Mouse (Mus musculus) macrophage (primary cell): Measurements from ENCODE around the gene Hist1h1t. TPM values are rescaled to one million over a fixed set of nuclear protein-coding genes. Genes with fewer than 3 reads are reported as not detected.

Experiments used
- polyA plus RNA-seq: library from polyadenylated mRNA; stranded (reverse); fragments of 250-400 nt; gene quantifications from 3 replicates; pipeline ENCODE4 v1.2.4, GENCODE M21; 2018; ENCODE audit warnings: inconsistent platforms

The Hist1h1t gene
- polyA plus RNA-seq, 1 experiment from 2014 or later, result not detected

Other genes starting within 250 kb of the Hist1h1t start
- gene Btn1a1, start 229.9 kb upstream of the Hist1h1t start, polyA plus RNA-seq, result not detected in 3 replicates
- gene Btn2a2, start 207.0 kb upstream of the Hist1h1t start, polyA plus RNA-seq, result not detected in 3 replicates
- 1.0 to 1.9 TPM in 2 of 3 replicates, not detected in the other for gene Hist1h4h, start 164.8 kb upstream of the Hist1h1t start, polyA plus RNA-seq
- gene Hist1h2af, start 161.9 kb upstream of the Hist1h1t start, polyA plus RNA-seq, result not detected in 3 replicates
- not detected in 3 replicates for gene Hist1h3g, start 160.4 kb upstream of the Hist1h1t start, polyA plus RNA-seq
- 0.09 to 0.34 TPM (median 0.15 TPM) in 3 replicates for gene Hist1h2bh, start 152.4 kb upstream of the Hist1h1t start, polyA plus RNA-seq
- not detected in 3 replicates for gene Hist1h3f, start 151.8 kb upstream of the Hist1h1t start, polyA plus RNA-seq
- not detected in 3 replicates for gene Hist1h4f, start 144.2 kb upstream of the Hist1h1t start, polyA plus RNA-seq
- 0.05 to 0.10 TPM (median 0.10 TPM) in 3 replicates for gene Hist1h1d, start 142.6 kb upstream of the Hist1h1t start, polyA plus RNA-seq
- 0.26 TPM in 1 of 3 replicates, not detected in the others for gene Hist1h3e, start 133.4 kb upstream of the Hist1h1t start, polyA plus RNA-seq
- 0.70 to 2.0 TPM (median 0.90 TPM) in 3 replicates for gene Hist1h2ae, start 124.6 kb upstream of the Hist1h1t start, polyA plus RNA-seq
- 0.65 to 7.9 TPM (median 2.9 TPM) in 3 replicates for gene Hist1h2bg, start 124.4 kb upstream of the Hist1h1t start, polyA plus RNA-seq
- not detected in 3 replicates for gene Hist1h2bf, start 121.6 kb upstream of the Hist1h1t start, polyA plus RNA-seq
- gene Hist1h2ad, start 121.4 kb upstream of the Hist1h1t start, polyA plus RNA-seq, result not detected in 3 replicates
- gene Hist1h3d, start 120.1 kb upstream of the Hist1h1t start, polyA plus RNA-seq, result 0.13 to 1.1 TPM in 2 of 3 replicates, not detected in the other
- 0.13 TPM in 1 of 3 replicates, not detected in the others for gene Hist1h4d, start 114.2 kb upstream of the Hist1h1t start, polyA plus RNA-seq
- gene Hist1h2be, start 74.7 kb upstream of the Hist1h1t start, polyA plus RNA-seq, result 0.35 to 1.0 TPM (median 0.76 TPM) in 3 replicates
- 0.16 to 0.34 TPM (median 0.26 TPM) in 3 replicates for gene Hist1h1e, start 73.3 kb upstream of the Hist1h1t start, polyA plus RNA-seq
- 0.20 to 0.36 TPM (median 0.33 TPM) in 3 replicates for gene Hist1h2ac, start 11.9 kb upstream of the Hist1h1t start, polyA plus RNA-seq
- 101 to 170 TPM (median 160 TPM) in 3 replicates for gene Hist1h2bc, start 11.6 kb upstream of the Hist1h1t start, polyA plus RNA-seq
- gene Hist1h4c, start 2.6 kb downstream of the Hist1h1t start, polyA plus RNA-seq, result 0.53 TPM in 1 of 3 replicates, not detected in the others
- gene Hfe, start 15.0 kb downstream of the Hist1h1t start, polyA plus RNA-seq, result 27.7 to 67.4 TPM (median 36.4 TPM) in 3 replicates
- 72.8 to 156 TPM (median 87.8 TPM) in 3 replicates for gene Hist1h1c, start 43.0 kb downstream of the Hist1h1t start, polyA plus RNA-seq
- gene Hist1h3c, start 49.8 kb downstream of the Hist1h1t start, polyA plus RNA-seq, result not detected in 3 replicates
- not detected in 3 replicates for gene Hist1h2bb, start 50.9 kb downstream of the Hist1h1t start, polyA plus RNA-seq
- gene Hist1h2ab, start 55.3 kb downstream of the Hist1h1t start, polyA plus RNA-seq, result not detected in 3 replicates
- not detected in 3 replicates for gene Hist1h3b, start 56.5 kb downstream of the Hist1h1t start, polyA plus RNA-seq
- gene Hist1h4b, start 61.2 kb downstream of the Hist1h1t start, polyA plus RNA-seq, result 0.99 TPM in 1 of 3 replicates, not detected in the others
- not detected in 3 replicates for gene Hist1h4a, start 65.4 kb downstream of the Hist1h1t start, polyA plus RNA-seq
- not detected in 3 replicates for gene Hist1h3a, start 66.6 kb downstream of the Hist1h1t start, polyA plus RNA-seq
- gene Hist1h1a, start 67.9 kb downstream of the Hist1h1t start, polyA plus RNA-seq, result 0.43 TPM in 1 of 3 replicates, not detected in the others
- gene Trim38, start 74.1 kb downstream of the Hist1h1t start, polyA plus RNA-seq, result not detected in 3 replicates
- not detected in 3 replicates for gene Slc17a2, start 111.2 kb downstream of the Hist1h1t start, polyA plus RNA-seq
- not detected in 3 replicates for gene Slc17a3, start 143.6 kb downstream of the Hist1h1t start, polyA plus RNA-seq
- not detected in 3 replicates for gene Slc17a1, start 171.9 kb downstream of the Hist1h1t start, polyA plus RNA-seq
- not detected in 3 replicates for gene Slc17a4, start 219.2 kb downstream of the Hist1h1t start, polyA plus RNA-seq
- not detected in 3 replicates for gene Hist1h2ba, start 238.3 kb downstream of the Hist1h1t start, polyA plus RNA-seq
- gene Hist1h2aa, start 238.6 kb downstream of the Hist1h1t start, polyA plus RNA-seq, result not detected in 3 replicates